Mouse (Mus musculus): Measurements from ENCODE around the gene Cr1l.
A peak's percentile ranks its signal among the peaks of the same experiment; 100 is the strongest.

The Cr1l gene

DNA sequence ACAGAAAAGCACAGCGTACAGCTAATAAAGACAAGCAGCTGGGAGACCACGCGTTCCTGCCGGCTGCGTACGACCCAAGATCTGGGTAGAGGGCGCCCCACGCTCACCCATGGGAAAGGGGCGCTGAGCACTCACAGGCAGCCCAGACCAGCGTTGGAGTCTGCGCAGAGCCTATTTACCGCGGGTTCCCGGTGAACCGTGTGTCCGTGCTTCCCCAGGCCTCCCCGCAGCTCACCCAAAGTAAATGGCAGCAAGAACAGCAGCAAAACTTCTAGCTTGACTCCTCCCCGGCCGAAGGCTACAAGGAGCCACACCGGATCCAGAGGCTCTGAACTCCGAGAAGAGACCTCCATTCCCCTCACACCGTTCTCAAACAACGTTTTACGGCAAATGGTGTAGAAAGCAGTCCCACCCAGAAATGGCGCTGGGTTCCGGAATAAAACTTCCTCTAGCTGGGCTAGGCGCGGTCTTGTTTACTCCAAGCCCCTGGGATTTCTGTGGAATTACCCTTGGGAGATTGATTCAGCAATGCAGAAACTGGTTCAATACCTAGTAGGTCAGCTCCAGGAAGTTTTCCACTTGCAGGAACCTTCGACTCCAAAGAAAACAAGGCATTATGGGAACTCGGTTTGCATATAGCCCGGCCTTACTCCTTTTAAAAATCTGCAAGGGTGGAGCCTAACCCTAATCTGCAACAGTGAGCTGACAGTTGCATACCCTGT lies at the start of gene Cr1l:
Cr1l (minus strand) TSS at position 634 of the 722 bp plus-strand sequence.
- DNase-seq (ENCODE audit: low spot score): peak; percentile 77

DNA sequence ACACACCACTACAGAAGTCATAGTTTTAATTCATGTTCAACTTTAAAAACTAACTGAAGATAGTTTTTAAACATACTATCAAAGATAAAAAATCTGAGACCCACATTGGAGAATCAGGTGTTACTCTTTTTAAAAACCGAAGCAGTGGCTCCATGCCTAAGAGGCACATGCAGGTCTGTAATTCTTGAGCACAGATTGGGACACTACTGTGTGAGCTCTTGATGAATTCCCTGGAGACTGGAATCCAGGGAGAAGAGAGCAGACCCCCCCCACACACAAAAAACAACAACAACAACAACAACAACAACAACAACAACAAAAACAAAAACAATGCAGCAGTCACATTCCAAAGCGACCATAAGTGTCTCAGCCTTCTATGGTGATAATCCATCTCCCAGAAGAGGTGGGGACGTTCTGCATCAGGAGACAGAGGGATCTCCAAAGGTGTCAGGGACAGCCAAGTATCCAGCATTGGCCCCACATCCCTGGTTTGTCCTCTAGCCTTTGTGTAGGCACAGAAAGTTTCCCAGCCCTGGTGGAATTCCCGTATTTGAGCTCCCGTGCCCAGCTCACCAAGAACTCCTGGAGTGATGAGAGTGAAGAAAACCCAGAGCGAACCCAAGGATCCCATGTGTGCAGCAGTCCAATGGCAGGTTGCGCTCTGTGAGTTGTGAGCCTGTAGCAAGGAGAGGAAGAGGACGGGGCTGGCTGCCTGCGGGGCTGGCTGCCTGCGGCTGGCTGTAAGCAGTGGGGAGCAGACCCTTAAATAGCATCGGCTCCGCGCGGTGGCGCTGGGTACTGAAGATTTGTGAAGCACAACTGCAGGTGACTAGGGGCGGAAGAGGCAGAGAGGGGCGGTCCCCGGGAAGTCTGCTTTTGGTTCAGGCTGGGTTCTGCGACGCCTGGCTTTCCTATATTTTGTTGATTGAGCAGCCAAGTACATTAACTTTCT lies 44.9 kb upstream of the Cr1l start, which contains the start of gene Cr2:
Cr2 (minus strand) TSS at position 737 of the 952 bp plus-strand sequence.
- peak; percentile 69 for DNase-seq (ENCODE audit: low spot score)

DNA sequence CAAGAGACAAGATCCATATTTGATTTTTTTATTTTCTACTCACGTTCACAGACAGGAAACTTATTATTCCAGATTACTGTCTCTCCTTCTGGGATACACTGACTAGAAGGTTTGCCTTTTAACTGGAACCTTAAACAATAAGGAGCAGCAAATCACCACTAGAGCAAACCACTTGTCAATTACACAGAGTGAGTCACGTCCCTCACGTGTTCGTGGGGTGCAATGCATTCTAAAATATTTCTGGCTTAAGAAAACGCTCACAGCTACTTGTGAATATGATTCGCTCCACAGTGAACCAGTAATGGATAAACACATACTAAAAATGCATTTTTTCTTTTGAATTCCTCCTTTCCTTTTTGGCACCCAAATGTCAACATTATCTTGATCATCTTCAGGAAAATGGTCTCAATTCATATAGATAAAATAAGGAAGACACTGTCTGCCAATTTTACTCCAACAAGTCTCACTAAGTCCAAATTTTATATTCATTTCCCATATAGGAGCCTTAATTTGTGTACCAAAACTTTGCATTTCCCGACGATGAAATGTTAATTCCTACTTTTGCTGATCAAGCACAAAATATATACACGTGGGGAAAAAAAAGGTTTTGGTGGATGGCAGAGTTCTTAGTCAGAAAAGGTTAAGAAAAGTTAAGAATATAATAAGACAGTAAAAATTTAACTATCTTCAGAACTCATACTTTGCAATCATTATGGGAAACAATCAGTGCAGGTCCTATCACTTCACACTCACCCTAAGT lies 33.8 kb upstream of the Cr1l start:
- DNase-seq (ENCODE audit: low spot score): no peak

DNA sequence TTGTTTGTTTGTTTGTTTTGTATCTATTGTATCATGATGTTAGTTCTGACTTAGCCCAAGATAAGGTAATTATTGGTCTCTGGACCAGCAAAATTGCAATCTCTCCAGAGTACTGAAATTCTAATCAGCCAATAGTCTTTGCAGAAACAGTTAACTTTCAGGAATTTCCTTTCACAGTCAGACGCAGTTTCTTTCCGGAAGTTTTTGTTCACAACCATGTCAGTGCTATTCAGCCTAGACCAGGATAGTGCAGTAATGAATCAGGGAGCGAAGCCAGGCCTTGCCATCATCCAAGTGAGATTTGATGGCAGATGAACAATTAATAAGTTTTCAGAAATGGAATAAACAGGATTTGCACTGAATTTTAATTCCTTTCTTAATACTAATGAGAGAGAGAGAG lies 684 bp upstream of the Cr1l start:
- DNase-seq (ENCODE audit: low spot score): no peak

DNA sequence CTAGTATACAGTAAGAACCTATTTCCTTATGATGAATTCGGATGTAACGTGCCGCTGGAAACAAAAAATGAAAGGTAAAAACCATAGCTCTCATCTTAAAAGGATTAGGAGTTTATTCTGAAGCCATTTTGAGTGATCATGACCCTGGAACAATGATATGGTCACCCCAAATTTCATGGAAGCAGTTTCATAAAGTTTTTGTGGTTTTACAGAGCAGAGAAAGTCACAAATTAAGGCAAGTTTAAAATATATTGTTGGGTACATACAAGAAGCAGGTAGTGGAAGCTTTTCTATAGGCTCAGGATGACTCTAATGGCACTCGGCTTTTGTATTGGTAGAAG lies 259 bp upstream of the Cr1l start:
- DNase-seq (ENCODE audit: low spot score): no peak

DNA sequence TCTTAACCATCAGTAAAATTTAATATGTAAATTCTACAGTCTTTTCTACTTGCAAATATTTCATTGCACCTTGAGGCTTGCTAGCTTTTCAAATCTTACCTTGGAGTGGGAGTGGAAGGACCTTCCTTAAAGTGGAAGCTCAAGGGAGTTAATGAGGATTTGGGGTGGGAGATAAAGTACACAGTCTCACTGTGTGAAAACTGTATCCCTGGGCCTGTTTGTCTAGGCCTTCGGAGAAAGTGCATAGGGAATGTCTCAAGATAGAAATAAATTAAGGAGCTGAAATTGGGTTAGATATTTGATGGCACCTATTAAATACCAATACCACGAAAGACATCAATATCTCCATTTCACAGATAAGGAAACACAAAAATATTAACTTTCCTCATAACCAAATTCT lies 907 bp downstream of the Cr1l start:
- no peak for DNase-seq (ENCODE audit: low spot score)

DNA sequence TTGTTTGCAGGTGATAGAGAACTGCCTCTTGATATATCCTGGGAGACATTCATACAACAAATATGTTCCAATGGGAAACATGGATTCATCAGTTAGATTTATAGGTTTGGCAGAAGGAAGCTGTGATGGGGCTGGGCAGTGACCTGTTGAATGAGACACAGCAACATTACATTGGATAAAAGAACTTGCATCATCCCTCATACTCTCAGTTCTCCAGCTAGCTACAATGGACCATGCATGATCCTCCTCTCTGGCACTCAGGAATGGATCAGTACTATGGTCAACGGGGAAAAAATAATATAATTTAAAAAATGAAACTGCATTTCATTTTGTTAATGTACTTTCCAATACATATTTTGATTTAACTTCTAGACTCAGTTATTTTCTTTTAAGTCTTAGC lies 1.5 kb downstream of the Cr1l start:
- DNase-seq (ENCODE audit: low spot score): no peak

DNA sequence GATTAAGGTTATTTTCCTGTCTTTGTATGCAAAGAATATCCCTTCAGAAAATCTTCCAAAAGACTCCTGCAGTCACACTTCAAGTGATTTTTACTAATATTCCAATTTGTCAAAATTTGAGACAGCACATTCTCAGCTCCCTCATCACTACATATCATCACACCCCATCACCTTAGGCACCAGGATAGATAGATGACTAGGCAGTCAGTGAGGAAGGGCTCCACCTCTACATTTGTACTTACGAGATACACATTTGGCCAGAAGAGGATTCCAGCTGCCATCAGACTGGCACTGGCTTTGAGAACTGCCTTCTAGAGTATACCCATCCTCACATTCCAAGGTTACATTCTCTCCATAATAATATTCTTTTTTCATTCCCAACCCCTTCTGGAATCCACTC lies 17.0 kb downstream of the Cr1l start:
- DNase-seq (ENCODE audit: low spot score): no peak

DNA sequence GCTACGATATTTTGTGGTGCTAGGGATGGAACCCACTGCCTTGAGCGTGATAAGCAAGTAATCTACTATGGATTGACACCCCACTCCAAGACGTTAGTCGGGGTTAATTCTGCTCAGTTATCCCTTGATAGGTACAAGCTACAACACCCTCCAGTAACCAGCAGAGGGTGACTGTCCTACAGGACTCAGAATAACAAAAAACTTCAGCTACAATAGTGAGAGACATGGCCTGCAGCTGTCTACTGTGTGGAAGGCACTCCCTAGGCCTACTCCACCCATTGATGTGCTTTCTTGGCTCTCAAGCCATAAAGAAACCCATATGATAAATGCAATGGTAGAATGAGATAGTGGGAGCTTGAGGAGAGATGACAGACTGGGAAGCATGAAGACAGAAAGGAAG lies 17.8 kb downstream of the Cr1l start:
- no peak for DNase-seq (ENCODE audit: low spot score)

DNA sequence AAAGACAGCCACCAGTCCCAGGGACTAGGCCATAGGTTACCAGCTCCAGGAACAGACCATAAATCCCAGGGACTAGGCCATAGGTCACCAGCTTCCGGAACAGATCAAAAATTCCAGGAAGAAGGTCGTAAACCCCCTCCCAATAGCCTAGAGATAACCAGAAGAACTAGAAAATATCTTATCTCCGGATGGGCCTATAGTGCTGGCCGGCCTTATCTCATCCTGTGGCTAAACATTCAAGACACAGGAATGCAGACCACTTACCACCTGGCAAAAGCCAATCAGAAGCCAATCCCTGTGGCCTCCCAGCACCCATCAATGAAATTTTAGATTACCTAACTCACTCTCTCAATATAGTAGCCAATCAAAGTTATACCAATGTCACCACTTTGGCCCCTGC lies 30.7 kb downstream of the Cr1l start:
- DNase-seq (ENCODE audit: low spot score): no peak

DNA sequence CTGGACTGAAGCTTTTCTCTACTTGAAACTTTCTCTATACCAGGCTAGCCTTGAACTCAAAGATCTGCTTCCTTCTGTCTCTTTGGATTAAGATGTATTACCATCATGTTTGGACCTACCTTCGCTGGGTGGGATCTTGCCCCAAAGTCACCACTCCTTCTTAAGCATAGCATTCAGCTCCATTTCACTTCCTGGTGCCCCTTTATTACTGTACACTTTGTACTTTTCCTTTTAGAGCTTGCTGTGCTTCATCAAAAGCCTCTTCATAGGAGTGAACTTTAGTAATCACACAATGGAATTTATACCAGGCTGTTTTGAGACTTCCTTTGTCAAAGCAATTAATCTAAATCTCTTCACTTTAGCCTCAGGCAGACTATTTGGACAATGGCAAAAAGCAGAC lies 33.4 kb downstream of the Cr1l start:
- DNase-seq (ENCODE audit: low spot score): no peak

DNA sequence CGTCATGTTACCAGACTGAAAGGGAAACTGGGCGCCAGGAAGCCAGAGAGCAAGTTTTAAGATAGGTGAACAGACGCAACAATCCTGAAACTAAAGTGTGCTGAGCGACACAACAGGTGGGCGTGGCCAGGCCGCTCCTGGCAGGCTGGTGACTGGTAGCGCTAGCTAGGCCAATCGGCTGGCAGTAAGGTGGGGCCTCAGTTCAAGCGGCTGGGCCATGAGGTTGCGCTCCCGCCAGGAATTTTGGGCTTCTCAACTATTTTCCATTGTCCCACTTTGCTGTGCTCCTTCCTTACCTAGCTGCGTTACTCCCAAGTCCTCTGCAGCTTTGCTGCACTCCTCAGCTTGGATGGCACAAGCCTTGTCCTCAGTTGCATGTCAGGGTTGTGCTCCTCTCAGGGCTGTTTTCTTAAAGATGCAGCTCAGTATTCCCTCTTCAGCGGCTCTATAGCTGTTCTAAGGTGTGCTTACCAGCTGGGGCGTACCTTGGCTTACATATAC lies 39.1 kb downstream of the Cr1l start, which contains the start of gene Cd46:
Cd46 (minus strand) TSS at position 30 of the 501 bp plus-strand sequence.
- DNase-seq (ENCODE audit: low spot score): peak; percentile 81

DNA sequence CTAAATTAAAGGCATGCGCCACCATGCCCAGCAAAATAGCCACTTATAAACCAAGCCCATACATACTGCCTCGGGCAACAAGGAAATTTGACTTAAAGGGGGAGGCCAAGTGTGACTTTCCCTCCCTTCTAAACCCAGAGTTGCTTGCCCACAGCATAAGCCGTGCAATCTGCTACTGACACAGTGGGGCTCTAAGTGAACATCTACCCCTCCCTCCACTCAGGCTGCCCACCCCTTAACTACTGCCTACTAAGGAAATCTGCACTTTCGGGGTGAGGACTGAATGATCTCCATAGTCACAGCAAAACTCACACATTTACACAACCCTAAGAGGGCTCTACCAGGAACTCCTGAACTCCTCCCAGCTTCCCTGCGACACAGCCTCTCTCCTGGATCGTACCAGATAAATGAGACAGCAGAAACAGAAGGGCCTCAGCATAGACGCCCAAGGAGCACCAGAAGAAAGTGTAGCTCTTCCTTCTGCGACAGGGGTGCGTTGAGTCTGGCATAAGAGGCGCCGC lies 39.6 kb downstream of the Cr1l start:
- no peak for DNase-seq (ENCODE audit: low spot score)

DNA sequence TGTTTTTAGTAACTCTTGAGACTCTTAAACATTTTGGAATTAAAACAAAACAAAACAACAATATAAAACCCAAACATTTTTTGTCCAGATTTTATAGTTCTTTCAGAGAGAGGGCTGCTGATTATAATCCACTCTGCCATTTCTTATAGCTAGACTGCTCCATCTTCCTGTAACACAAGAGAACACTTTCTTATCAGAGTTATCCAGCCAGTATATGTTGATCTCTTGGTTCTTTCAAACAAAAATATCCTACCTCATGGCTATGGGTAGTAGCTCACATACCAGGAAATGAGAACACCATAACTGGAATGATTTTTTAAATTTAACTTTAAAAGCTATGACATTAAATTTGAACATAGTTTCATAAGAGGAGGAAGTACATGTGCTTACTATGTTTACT lies 49.2 kb downstream of the Cr1l start:
- no peak for DNase-seq (ENCODE audit: low spot score)

Data from spleen, adult 12 weeks (tissue).